Mouse (Mus musculus): ENCODE measurements at regions not wholly inside any gene's neighbourhood (a gene's known extent, or its start where the extent isn't known, plus 50 kb on each side); places are given as distances from the start of the nearest gene placed in this dataset.

- Histone ChIP-seq H3K9me3 (ENCODE audit: control insufficient read depth, low read length) (no peaks in the 10 kb centered on the region), H3K27me3 (ENCODE audit: control insufficient read depth, insufficient read depth, low read length) (no peaks in the 10 kb centered on the region), H3K4me2 (ENCODE audit: low read depth) (no peak overlapping the region), H3K4me1 (ENCODE audit: control insufficient read depth, insufficient read depth, low read length) (no peaks in the 10 kb centered on the region), H3K27ac (ENCODE audit: low read depth, low read length) (no peak overlapping the region), H3K36me3 (ENCODE audit: control insufficient read depth, insufficient read depth, low read length) (no peaks in the 10 kb centered on the region), H3K9ac (ENCODE audit: low read length) (no peak overlapping the region), H3K4me3 (ENCODE audit: low read depth, low read length) (no peak overlapping the region)
- WGBS: 73% methylated on average over 3 of the region's 3 CpGs
- ATAC-seq (ENCODE audit: insufficient read depth, low FRiP score, low TSS enrichment): no peak
- no peak for DNase-seq (ENCODE audit: low spot score)
These were observed 295.5 kb upstream of the Ubash3b start for GRCm38 (mm10) chr9:41457003-41457402.

- DNase-seq (ENCODE audit: low spot score) (no peak), ATAC-seq (ENCODE audit: insufficient read depth, low FRiP score, low TSS enrichment) (no peak)
- peaks cover under 1% of the 10 kb centered on the region; the same call in 1 of the 2 replicates for H3K4me1 ChIP-seq (ENCODE audit: control insufficient read depth, insufficient read depth, low read length)
- no peaks in the 10 kb centered on the region for H3K9me3 ChIP-seq (ENCODE audit: control insufficient read depth, low read length)
- 82% methylated on average over 3 of the region's 3 CpGs for WGBS
- no peak overlapping the region for H3K9ac ChIP-seq (ENCODE audit: low read length)
- no peaks in the 10 kb centered on the region for H3K27me3 ChIP-seq (ENCODE audit: control insufficient read depth, insufficient read depth, low read length)
- no peaks in the 10 kb centered on the region for H3K36me3 ChIP-seq (ENCODE audit: control insufficient read depth, insufficient read depth, low read length)
- H3K4me3 ChIP-seq (ENCODE audit: low read depth, low read length): no peak overlapping the region
- H3K4me2 ChIP-seq (ENCODE audit: low read depth): no peak overlapping the region
- H3K27ac ChIP-seq (ENCODE audit: low read depth, low read length): no peak overlapping the region
These were observed 290.2 kb upstream of the Ubash3b start for GRCm38 (mm10) chr9:41451738-41452137.

GRCm38 (mm10) chr9:41449233-41449632 lies 287.7 kb upstream of the Ubash3b start:
- 63% methylated on average over 4 of the region's 4 CpGs for WGBS
- H3K27ac ChIP-seq (ENCODE audit: low read depth, low read length): no peak overlapping the region
- no peak for ATAC-seq (ENCODE audit: insufficient read depth, low FRiP score, low TSS enrichment)

GRCm38 (mm10) chr9:41447902-41448301 lies 286.4 kb upstream of the Ubash3b start:
- Histone ChIP-seq H3K27ac (ENCODE audit: low read depth, low read length) (peak overlapping the region; percentile 68; the same call in 1 of the 2 replicates), H3K4me3 (ENCODE audit: low read depth, low read length) (no peak overlapping the region), H3K36me3 (ENCODE audit: control insufficient read depth, insufficient read depth, low read length) (no peaks in the 10 kb centered on the region), H3K9ac (ENCODE audit: low read length) (no peak overlapping the region), H3K4me2 (ENCODE audit: low read depth) (no peak overlapping the region), H3K27me3 (ENCODE audit: control insufficient read depth, insufficient read depth, low read length) (no peaks in the 10 kb centered on the region), H3K9me3 (ENCODE audit: control insufficient read depth, low read length) (no peaks in the 10 kb centered on the region), H3K4me1 (ENCODE audit: control insufficient read depth, insufficient read depth, low read length) (peaks cover 5% of the 10 kb centered on the region; the same call in 1 of the 2 replicates)
- ATAC-seq (ENCODE audit: insufficient read depth, low FRiP score, low TSS enrichment) (no peak), DNase-seq (ENCODE audit: low spot score) (no peak)
- WGBS: 86% methylated on average over 8 of the region's 8 CpGs

More at GRCm38 (mm10) chr9:41449233-41449632, 287.7 kb upstream of the Ubash3b start:
- no peaks in the 10 kb centered on the region for H3K36me3 ChIP-seq (ENCODE audit: control insufficient read depth, insufficient read depth, low read length)
- H3K9ac ChIP-seq (ENCODE audit: low read length): no peak overlapping the region
- DNase-seq (ENCODE audit: low spot score): no peak
- no peaks in the 10 kb centered on the region for H3K27me3 ChIP-seq (ENCODE audit: control insufficient read depth, insufficient read depth, low read length)
- H3K4me2 ChIP-seq (ENCODE audit: low read depth): no peak overlapping the region
- H3K4me3 ChIP-seq (ENCODE audit: low read depth, low read length): no peak overlapping the region
- H3K9me3 ChIP-seq (ENCODE audit: control insufficient read depth, low read length): no peaks in the 10 kb centered on the region
- peaks cover 5% of the 10 kb centered on the region; the same call in 1 of the 2 replicates for H3K4me1 ChIP-seq (ENCODE audit: control insufficient read depth, insufficient read depth, low read length)

- no peak overlapping the region; the same call in 1 of the 2 replicates for H3K9ac ChIP-seq (ENCODE audit: low read length)
- DNase-seq (ENCODE audit: low spot score) (peak; percentile 27), ATAC-seq (ENCODE audit: insufficient read depth, low FRiP score, low TSS enrichment) (no peak)
- peak overlapping the region; percentile 68 for H3K27ac ChIP-seq (ENCODE audit: low read depth, low read length)
- H3K36me3 ChIP-seq (ENCODE audit: control insufficient read depth, insufficient read depth, low read length): no peaks in the 10 kb centered on the region
- H3K4me3 ChIP-seq (ENCODE audit: low read depth, low read length): no peak overlapping the region
- H3K27me3 ChIP-seq (ENCODE audit: control insufficient read depth, insufficient read depth, low read length): no peaks in the 10 kb centered on the region
- peaks cover 5% of the 10 kb centered on the region; the same call in 1 of the 2 replicates for H3K4me1 ChIP-seq (ENCODE audit: control insufficient read depth, insufficient read depth, low read length)
- no peak overlapping the region for H3K4me2 ChIP-seq (ENCODE audit: low read depth)
- WGBS: 46% methylated on average over 12 of the region's 12 CpGs
- H3K9me3 ChIP-seq (ENCODE audit: control insufficient read depth, low read length): no peaks in the 10 kb centered on the region
These were observed 285.8 kb upstream of the Ubash3b start for GRCm38 (mm10) chr9:41447211-41447875.

GRCm38 (mm10) chr9:41446431-41447203 lies 285.1 kb upstream of the Ubash3b start:
- Histone ChIP-seq H3K27ac (ENCODE audit: low read depth, low read length) (peak overlapping the region; percentile 68), H3K9me3 (ENCODE audit: control insufficient read depth, low read length) (no peaks in the 10 kb centered on the region; the same call in 1 of the 2 replicates), H3K4me2 (ENCODE audit: low read depth) (no peak overlapping the region), H3K36me3 (ENCODE audit: control insufficient read depth, insufficient read depth, low read length) (no peaks in the 10 kb centered on the region), H3K9ac (ENCODE audit: low read length) (no peak overlapping the region), H3K27me3 (ENCODE audit: control insufficient read depth, insufficient read depth, low read length) (no peaks in the 10 kb centered on the region), H3K4me3 (ENCODE audit: low read depth, low read length) (no peak overlapping the region), H3K4me1 (ENCODE audit: control insufficient read depth, insufficient read depth, low read length) (peaks cover 5% of the 10 kb centered on the region; the same call in 1 of the 2 replicates)
- DNase-seq (ENCODE audit: low spot score) (no peak), ATAC-seq (ENCODE audit: insufficient read depth, low FRiP score, low TSS enrichment) (0 out of 2 replicates have a peak, but pooled peaks have one; percentile 16)
- WGBS: 75% methylated on average over 9 of the region's 9 CpGs

- Histone ChIP-seq H3K9ac (ENCODE audit: low read length) (no peak overlapping the region), H3K4me1 (ENCODE audit: control insufficient read depth, insufficient read depth, low read length) (peaks cover 5% of the 10 kb centered on the region; the same call in 1 of the 2 replicates), H3K27me3 (ENCODE audit: control insufficient read depth, insufficient read depth, low read length) (no peaks in the 10 kb centered on the region), H3K4me2 (ENCODE audit: low read depth) (no peak overlapping the region), H3K4me3 (ENCODE audit: low read depth, low read length) (no peak overlapping the region), H3K27ac (ENCODE audit: low read depth, low read length) (no peak overlapping the region), H3K9me3 (ENCODE audit: control insufficient read depth, low read length) (peaks cover under 1% of the 10 kb centered on the region), H3K36me3 (ENCODE audit: control insufficient read depth, insufficient read depth, low read length) (peaks cover 4% of the 10 kb centered on the region; the same call in 1 of the 2 replicates)
- WGBS: 95% methylated on average over 3 of the region's 3 CpGs
- no peak for ATAC-seq (ENCODE audit: insufficient read depth, low FRiP score, low TSS enrichment)
- no peak for DNase-seq (ENCODE audit: low spot score)
These were observed 280.9 kb upstream of the Ubash3b start for GRCm38 (mm10) chr9:41442418-41442817.

GRCm38 (mm10) chr9:41439979-41440378 lies 278.5 kb upstream of the Ubash3b start:
- Histone ChIP-seq H3K9me3 (ENCODE audit: control insufficient read depth, low read length) (peaks cover 4% of the 10 kb centered on the region), H3K27ac (ENCODE audit: low read depth, low read length) (no peak overlapping the region), H3K4me1 (ENCODE audit: control insufficient read depth, insufficient read depth, low read length) (no peaks in the 10 kb centered on the region), H3K27me3 (ENCODE audit: control insufficient read depth, insufficient read depth, low read length) (no peaks in the 10 kb centered on the region), H3K9ac (ENCODE audit: low read length) (no peak overlapping the region), H3K4me2 (ENCODE audit: low read depth) (no peak overlapping the region), H3K36me3 (ENCODE audit: control insufficient read depth, insufficient read depth, low read length) (peaks cover 7% of the 10 kb centered on the region; the same call in 1 of the 2 replicates), H3K4me3 (ENCODE audit: low read depth, low read length) (no peak overlapping the region)
- 74% methylated on average over 4 of the region's 4 CpGs for whole genome bisulfite sequencing
- DNase-seq (ENCODE audit: low spot score) (no peak), ATAC-seq (ENCODE audit: insufficient read depth, low FRiP score, low TSS enrichment) (no peak)
